Mouse (Mus musculus): ENCODE measurements at regions not wholly inside any gene's neighbourhood (a gene's known extent, or its start where the extent isn't known, plus 50 kb on each side); places are given as distances from the start of the nearest gene placed in this dataset.

GRCm38 (mm10) chr3:18667726-18668125 is 719.5 kb downstream of the Cypt12 start:
- H3K36me3 ChIP-seq (ENCODE audit: control insufficient read depth, insufficient read depth, low read length) = no peaks in the 10 kb centered on the region
- DNase-seq (ENCODE audit: low spot score) (no peak), ATAC-seq (ENCODE audit: insufficient read depth, low FRiP score, low TSS enrichment) (no peak)
- 94% methylated on average over 4 of the region's 4 CpGs for WGBS
- H3K4me3 ChIP-seq (ENCODE audit: low read depth, low read length) = no peak overlapping the region
- H3K4me2 ChIP-seq (ENCODE audit: low read depth) = no peak overlapping the region
- H3K4me1 ChIP-seq (ENCODE audit: control insufficient read depth, insufficient read depth, low read length) = no peaks in the 10 kb centered on the region
- no peaks in the 10 kb centered on the region for H3K9me3 ChIP-seq (ENCODE audit: control insufficient read depth, low read length)
- H3K9ac ChIP-seq (ENCODE audit: low read length) = no peak overlapping the region
- H3K27ac ChIP-seq (ENCODE audit: low read depth, low read length) = no peak overlapping the region
- no peaks in the 10 kb centered on the region for H3K27me3 ChIP-seq (ENCODE audit: control insufficient read depth, insufficient read depth, low read length)

GRCm38 (mm10) chr3:18668936-18669335 is 720.7 kb downstream of the Cypt12 start:
- H3K4me3 ChIP-seq (ENCODE audit: low read depth, low read length) = no peak overlapping the region
- H3K9me3 ChIP-seq (ENCODE audit: control insufficient read depth, low read length) = no peaks in the 10 kb centered on the region
- no peaks in the 10 kb centered on the region for H3K4me1 ChIP-seq (ENCODE audit: control insufficient read depth, insufficient read depth, low read length)
- no peak overlapping the region for H3K4me2 ChIP-seq (ENCODE audit: low read depth)
- H3K9ac ChIP-seq (ENCODE audit: low read length) = no peak overlapping the region
- H3K36me3 ChIP-seq (ENCODE audit: control insufficient read depth, insufficient read depth, low read length) = no peaks in the 10 kb centered on the region
- H3K27me3 ChIP-seq (ENCODE audit: control insufficient read depth, insufficient read depth, low read length) = no peaks in the 10 kb centered on the region
- DNase-seq (ENCODE audit: low spot score) (no peak), ATAC-seq (ENCODE audit: insufficient read depth, low FRiP score, low TSS enrichment) (no peak)
- no peak overlapping the region for H3K27ac ChIP-seq (ENCODE audit: low read depth, low read length)
- 84% methylated on average over 3 of the region's 3 CpGs for WGBS

- H3K4me3 ChIP-seq (ENCODE audit: low read depth, low read length) = no peak overlapping the region
- DNase-seq (ENCODE audit: low spot score) (no peak), ATAC-seq (ENCODE audit: insufficient read depth, low FRiP score, low TSS enrichment) (no peak)
- H3K27me3 ChIP-seq (ENCODE audit: control insufficient read depth, insufficient read depth, low read length) = no peaks in the 10 kb centered on the region
- WGBS = 75% methylated on average over 5 of the region's 5 CpGs
- H3K36me3 ChIP-seq (ENCODE audit: control insufficient read depth, insufficient read depth, low read length) = no peaks in the 10 kb centered on the region
- H3K9ac ChIP-seq (ENCODE audit: low read length) = no peak overlapping the region
- H3K27ac ChIP-seq (ENCODE audit: low read depth, low read length) = no peak overlapping the region
- no peaks in the 10 kb centered on the region for H3K4me1 ChIP-seq (ENCODE audit: control insufficient read depth, insufficient read depth, low read length)
- no peak overlapping the region for H3K4me2 ChIP-seq (ENCODE audit: low read depth)
- no peaks in the 10 kb centered on the region for H3K9me3 ChIP-seq (ENCODE audit: control insufficient read depth, low read length)
These were observed 722.0 kb downstream of the Cypt12 start for GRCm38 (mm10) chr3:18670203-18670700.

GRCm38 (mm10) chr3:18671681-18672080 is 723.5 kb downstream of the Cypt12 start:
- no peak for ATAC-seq (ENCODE audit: insufficient read depth, low FRiP score, low TSS enrichment)
- 81% methylated on average over 1 of the region's 1 CpGs for WGBS
- no peak overlapping the region for H3K4me2 ChIP-seq (ENCODE audit: low read depth)

GRCm38 (mm10) chr3:18683346-18684101 is 735.3 kb downstream of the Cypt12 start:
- H3K4me3 ChIP-seq (ENCODE audit: low read depth, low read length) = no peak overlapping the region
- no peak overlapping the region for H3K4me2 ChIP-seq (ENCODE audit: low read depth)
- no peaks in the 10 kb centered on the region for H3K27me3 ChIP-seq (ENCODE audit: control insufficient read depth, insufficient read depth, low read length)
- DNase-seq (ENCODE audit: low spot score) = no peak
- H3K36me3 ChIP-seq (ENCODE audit: control insufficient read depth, insufficient read depth, low read length) = no peaks in the 10 kb centered on the region
- no peaks in the 10 kb centered on the region for H3K9me3 ChIP-seq (ENCODE audit: control insufficient read depth, low read length)
- WGBS = 90% methylated on average over 6 of the region's 6 CpGs
- no peak overlapping the region for H3K27ac ChIP-seq (ENCODE audit: low read depth, low read length)
- H3K9ac ChIP-seq (ENCODE audit: low read length) = no peak overlapping the region
- H3K4me1 ChIP-seq (ENCODE audit: control insufficient read depth, insufficient read depth, low read length) = no peaks in the 10 kb centered on the region
- ATAC-seq (ENCODE audit: insufficient read depth, low FRiP score, low TSS enrichment) = no peak

More at GRCm38 (mm10) chr3:18671681-18672080, 723.5 kb downstream of the Cypt12 start:
- H3K9me3 ChIP-seq (ENCODE audit: control insufficient read depth, low read length) = no peaks in the 10 kb centered on the region
- no peak for DNase-seq (ENCODE audit: low spot score)
- no peak overlapping the region for H3K27ac ChIP-seq (ENCODE audit: low read depth, low read length)
- no peaks in the 10 kb centered on the region for H3K36me3 ChIP-seq (ENCODE audit: control insufficient read depth, insufficient read depth, low read length)
- H3K9ac ChIP-seq (ENCODE audit: low read length) = no peak overlapping the region
- H3K4me1 ChIP-seq (ENCODE audit: control insufficient read depth, insufficient read depth, low read length) = no peaks in the 10 kb centered on the region
- no peaks in the 10 kb centered on the region for H3K27me3 ChIP-seq (ENCODE audit: control insufficient read depth, insufficient read depth, low read length)
- no peak overlapping the region for H3K4me3 ChIP-seq (ENCODE audit: low read depth, low read length)

- Histone ChIP-seq H3K4me2 (ENCODE audit: low read depth) (no peak overlapping the region), H3K27ac (ENCODE audit: low read depth, low read length) (no peak overlapping the region), H3K9ac (ENCODE audit: low read length) (no peak overlapping the region), H3K36me3 (ENCODE audit: control insufficient read depth, insufficient read depth, low read length) (no peaks in the 10 kb centered on the region), H3K9me3 (ENCODE audit: control insufficient read depth, low read length) (no peaks in the 10 kb centered on the region), H3K27me3 (ENCODE audit: control insufficient read depth, insufficient read depth, low read length) (no peaks in the 10 kb centered on the region), H3K4me1 (ENCODE audit: control insufficient read depth, insufficient read depth, low read length) (no peaks in the 10 kb centered on the region), H3K4me3 (ENCODE audit: low read depth, low read length) (no peak overlapping the region)
- DNase-seq (ENCODE audit: low spot score) = peak; percentile 14
- WGBS = 64% methylated on average over 4 of the region's 4 CpGs
- ATAC-seq (ENCODE audit: insufficient read depth, low FRiP score, low TSS enrichment) = peak; percentile 79; the same call in 1 of the 2 replicates
These were observed 747.0 kb downstream of the Cypt12 start for GRCm38 (mm10) chr3:18695113-18695792.

GRCm38 (mm10) chr3:18696981-18697660 is 748.9 kb downstream of the Cypt12 start:
- H3K27me3 ChIP-seq (ENCODE audit: control insufficient read depth, insufficient read depth, low read length) = no peaks in the 10 kb centered on the region
- WGBS = 92% methylated on average over 2 of the region's 2 CpGs
- no peak for DNase-seq (ENCODE audit: low spot score)

GRCm38 (mm10) chr3:18698106-18698505 is 749.9 kb downstream of the Cypt12 start:
- no peak for ATAC-seq (ENCODE audit: insufficient read depth, low FRiP score, low TSS enrichment)
- Histone ChIP-seq H3K27me3 (ENCODE audit: control insufficient read depth, insufficient read depth, low read length) (no peaks in the 10 kb centered on the region), H3K27ac (ENCODE audit: low read depth, low read length) (no peak overlapping the region), H3K4me1 (ENCODE audit: control insufficient read depth, insufficient read depth, low read length) (no peaks in the 10 kb centered on the region), H3K36me3 (ENCODE audit: control insufficient read depth, insufficient read depth, low read length) (no peaks in the 10 kb centered on the region), H3K9ac (ENCODE audit: low read length) (no peak overlapping the region), H3K4me2 (ENCODE audit: low read depth) (no peak overlapping the region), H3K9me3 (ENCODE audit: control insufficient read depth, low read length) (no peaks in the 10 kb centered on the region), H3K4me3 (ENCODE audit: low read depth, low read length) (no peak overlapping the region)
- DNase-seq (ENCODE audit: low spot score) = no peak

More at GRCm38 (mm10) chr3:18696981-18697660, 748.9 kb downstream of the Cypt12 start:
- Histone ChIP-seq H3K36me3 (ENCODE audit: control insufficient read depth, insufficient read depth, low read length) (no peaks in the 10 kb centered on the region), H3K4me3 (ENCODE audit: low read depth, low read length) (no peak overlapping the region), H3K4me2 (ENCODE audit: low read depth) (no peak overlapping the region), H3K27ac (ENCODE audit: low read depth, low read length) (no peak overlapping the region), H3K9me3 (ENCODE audit: control insufficient read depth, low read length) (no peaks in the 10 kb centered on the region), H3K4me1 (ENCODE audit: control insufficient read depth, insufficient read depth, low read length) (no peaks in the 10 kb centered on the region), H3K9ac (ENCODE audit: low read length) (no peak overlapping the region)
- ATAC-seq (ENCODE audit: insufficient read depth, low FRiP score, low TSS enrichment) = no peak

All from neural tube, embryonic 11.5 days (tissue).